Mouse (Mus musculus) stomach, postnatal 0 days (tissue): ENCODE data around the gene Cyp39a1.

Experiments used
- CTCF ChIP-seq: IDR thresholded peaks from 2 replicates; pipeline ENCODE4 v1.5.1; 2016; ENCODE audit warnings: antibody characterized with exemption, low read depth, mild to moderate bottlenecking, moderate library complexity
- EP300 ChIP-seq: optimal IDR thresholded peaks from 2 replicates; pipeline ENCODE3; 2016; ENCODE audit warnings: antibody characterized with exemption

GRCm38 (mm10) chr17:43640825-43641224 lies 26.4 kb upstream of the Cyp39a1 start:
- no peak for TF ChIP-seq EP300
- peak; percentile 20; the same call in 1 of the 2 replicates for TF ChIP-seq CTCF
